Mouse (Mus musculus): Measurements from ENCODE around the gene Ssc5d.
"Not testable (repeated sequence)": the region's sequence is repeated elsewhere in the genome, so short reads cannot be mapped to it uniquely, and the experiment has no call there.

Gene Ssc5d

DNA sequence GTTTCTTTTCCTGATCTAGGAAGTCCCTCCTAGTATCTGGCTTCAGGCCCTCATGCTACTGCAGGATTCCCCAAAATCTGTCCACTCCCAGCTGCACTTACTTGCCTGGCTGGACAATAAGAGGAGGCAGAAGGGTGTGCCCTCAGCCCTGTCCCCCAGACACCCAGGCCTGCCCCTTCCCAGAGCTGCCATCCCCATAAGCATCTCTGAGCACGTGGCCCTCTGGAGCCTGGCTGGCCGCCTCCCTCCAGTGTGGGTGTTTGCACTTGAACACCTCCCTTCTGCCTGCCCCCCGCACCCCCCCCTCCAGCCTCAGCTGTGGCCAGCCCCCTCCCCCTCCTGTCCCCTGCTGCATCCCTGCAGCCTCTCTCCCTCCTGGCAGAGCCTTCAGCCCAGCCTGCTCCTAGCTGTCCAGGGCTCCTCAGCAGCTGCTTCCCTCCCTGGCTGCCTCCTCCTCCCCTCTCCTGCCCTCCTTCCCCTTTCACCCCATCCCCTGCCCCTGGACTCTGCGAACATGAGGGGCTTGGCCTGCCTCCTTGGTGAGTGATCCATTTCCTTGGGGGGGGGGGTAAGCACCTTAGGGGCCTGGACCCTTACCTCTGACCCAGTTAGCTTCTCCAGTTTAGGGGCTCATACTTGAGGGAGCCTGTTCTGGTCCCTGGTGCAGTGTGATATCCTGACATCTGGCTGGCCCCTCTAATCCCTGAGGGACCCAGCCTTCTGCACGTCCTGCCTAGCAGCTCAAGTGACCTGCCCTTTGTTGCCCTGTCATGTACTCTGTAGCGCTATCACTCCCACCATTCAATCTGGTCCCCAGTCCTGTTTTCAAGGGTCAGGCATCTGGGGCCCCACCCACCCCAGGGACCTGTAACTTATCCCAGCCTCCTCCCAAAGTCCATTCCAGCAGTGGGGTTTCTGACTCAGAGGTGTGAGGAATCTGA, at the start of gene Ssc5d:
Ssc5d (plus strand) TSS at position 345 of the 941 bp plus-strand sequence.
- DNase-seq (ENCODE audit: low spot score in 2 of 2) = no peak

DNA sequence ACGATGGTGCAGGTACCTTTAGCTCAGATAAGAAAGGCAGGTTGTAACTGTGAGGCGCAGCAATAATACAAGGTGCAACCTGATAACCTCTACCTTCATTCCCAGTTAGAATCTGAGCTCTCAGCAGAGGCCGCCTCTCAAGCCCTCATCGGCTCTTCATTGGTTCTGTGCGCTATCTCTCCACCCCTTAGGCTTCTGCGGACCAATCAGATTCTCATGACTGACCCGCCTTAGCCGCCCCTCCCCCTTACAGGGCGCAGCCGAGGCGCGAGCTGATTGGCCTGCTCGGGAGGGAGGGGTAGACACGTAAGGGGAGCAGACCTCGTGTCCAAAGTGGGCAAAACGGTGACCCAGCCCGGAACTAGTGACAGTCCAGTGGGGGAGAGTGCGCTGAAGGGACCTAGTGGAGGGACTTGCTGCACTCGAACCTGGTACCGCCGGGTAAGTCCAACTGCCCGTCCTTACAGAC, 48.8 kb upstream of the Ssc5d start, which contains the start of gene Isoc2a:
Isoc2a (plus strand) TSS at position 401 of the 469 bp plus-strand sequence.
- peak; percentile 58 to 85 for DNase-seq (ENCODE audit: low spot score in 2 of 2)

DNA sequence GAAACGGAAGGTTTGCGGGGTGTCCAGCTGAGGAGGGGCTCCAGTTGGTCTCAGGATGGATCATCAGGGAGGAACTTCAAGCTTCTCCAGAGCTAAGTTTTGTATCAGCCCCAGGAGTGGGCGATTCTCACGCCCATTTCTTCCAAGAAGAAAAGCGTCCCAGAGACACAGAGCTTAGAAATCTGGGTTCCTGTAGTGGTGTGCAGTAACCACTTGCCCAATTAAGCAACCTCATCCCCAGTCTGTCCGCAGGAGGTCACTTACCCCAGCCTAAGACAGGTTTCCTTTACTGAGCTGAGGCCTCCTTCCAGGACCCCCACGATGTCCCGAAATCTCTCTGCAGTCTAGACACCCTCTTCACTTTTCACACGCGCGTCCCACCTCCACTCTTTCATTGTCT, 48.4 kb upstream of the Ssc5d start:
- DNase-seq (ENCODE audit: low spot score in 2 of 2) = peak in 1 of 2 experiments; percentile 14

DNA sequence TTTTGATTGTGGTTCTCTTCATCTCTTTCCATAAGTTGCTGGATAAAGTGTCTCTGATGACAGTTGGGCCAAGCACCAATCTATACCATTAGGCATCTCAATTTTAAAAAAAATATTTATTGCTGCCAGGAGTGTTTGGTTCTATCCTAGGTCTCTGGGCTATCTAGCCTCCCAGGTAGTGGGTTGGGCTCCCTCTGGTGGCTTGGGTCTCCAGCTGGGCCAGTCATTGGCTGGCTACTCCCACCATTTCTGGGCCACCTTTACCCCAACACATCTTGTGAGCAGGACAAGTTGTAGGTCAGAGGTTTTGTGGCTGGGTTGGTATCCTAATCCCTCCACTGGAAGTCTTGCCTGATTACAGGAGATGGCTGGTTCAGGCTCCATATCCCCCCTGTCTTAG, 47.4 kb upstream of the Ssc5d start:
- peak; percentile 19 to 62 for DNase-seq (ENCODE audit: low spot score in 2 of 2)

DNA sequence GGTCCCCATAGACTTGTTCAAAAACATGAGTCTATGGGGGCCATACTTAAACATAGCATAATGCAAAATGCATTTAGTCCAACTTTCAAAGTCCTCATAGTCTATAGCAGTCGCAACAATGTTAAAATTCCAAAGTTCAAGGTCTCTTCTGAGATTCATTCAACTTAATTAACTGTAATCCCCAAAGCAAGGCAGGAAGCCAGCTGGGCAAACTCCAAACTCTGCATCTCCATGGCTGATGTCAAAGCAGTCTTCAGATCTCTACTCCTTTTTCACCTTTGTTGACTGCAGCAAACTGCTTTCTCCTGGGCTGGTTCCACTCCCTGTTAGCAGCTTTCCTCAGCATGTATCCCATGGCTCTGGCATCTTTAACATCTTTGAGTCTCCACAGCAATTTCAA, 46.5 kb upstream of the Ssc5d start:
- not testable (repeated sequence) for DNase-seq (ENCODE audit: low spot score in 2 of 2)

DNA sequence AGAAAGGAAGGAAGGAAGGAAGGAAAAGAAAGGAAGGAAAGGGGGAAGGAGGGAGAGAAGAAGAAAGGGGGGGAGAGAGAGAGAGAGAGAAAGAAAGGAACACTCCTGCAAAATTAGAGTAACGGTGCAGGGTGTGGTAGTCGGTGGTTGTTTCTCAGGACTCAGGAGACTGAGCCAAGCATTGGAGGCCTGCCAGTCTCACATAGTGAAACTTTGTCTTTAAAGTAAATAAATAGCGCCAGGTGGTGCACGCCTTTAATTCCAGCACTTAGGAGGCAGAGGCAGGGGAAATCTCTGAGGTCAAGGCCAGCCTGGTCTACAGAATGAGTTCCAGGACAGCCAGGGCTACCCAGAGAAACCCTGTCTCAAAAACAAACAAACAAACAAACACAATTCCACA, 38.9 kb upstream of the Ssc5d start:
- no peak for DNase-seq (ENCODE audit: low spot score in 2 of 2)

DNA sequence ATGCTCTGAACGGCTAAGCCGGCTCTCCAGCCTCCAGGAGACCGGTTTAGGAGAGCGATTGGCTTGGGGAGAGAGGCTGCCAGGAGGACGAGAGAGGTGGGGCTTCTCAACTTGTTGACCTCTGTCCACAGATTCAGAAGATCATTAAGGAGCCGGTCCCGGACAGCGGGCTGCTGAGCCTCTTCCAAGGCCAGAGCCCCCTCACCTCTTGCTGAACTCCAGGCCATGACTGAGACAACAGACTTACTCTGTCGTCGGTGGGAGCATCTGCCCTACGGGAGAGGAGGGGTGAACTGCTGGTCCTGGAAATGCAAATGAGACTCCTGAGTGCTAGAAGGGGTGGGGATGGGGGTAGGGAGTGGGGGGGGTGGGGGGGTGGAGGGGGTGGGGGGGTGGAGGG, 30.4 kb upstream of the Ssc5d start:
- DNase-seq (ENCODE audit: low spot score in 2 of 2) = no peak

DNA sequence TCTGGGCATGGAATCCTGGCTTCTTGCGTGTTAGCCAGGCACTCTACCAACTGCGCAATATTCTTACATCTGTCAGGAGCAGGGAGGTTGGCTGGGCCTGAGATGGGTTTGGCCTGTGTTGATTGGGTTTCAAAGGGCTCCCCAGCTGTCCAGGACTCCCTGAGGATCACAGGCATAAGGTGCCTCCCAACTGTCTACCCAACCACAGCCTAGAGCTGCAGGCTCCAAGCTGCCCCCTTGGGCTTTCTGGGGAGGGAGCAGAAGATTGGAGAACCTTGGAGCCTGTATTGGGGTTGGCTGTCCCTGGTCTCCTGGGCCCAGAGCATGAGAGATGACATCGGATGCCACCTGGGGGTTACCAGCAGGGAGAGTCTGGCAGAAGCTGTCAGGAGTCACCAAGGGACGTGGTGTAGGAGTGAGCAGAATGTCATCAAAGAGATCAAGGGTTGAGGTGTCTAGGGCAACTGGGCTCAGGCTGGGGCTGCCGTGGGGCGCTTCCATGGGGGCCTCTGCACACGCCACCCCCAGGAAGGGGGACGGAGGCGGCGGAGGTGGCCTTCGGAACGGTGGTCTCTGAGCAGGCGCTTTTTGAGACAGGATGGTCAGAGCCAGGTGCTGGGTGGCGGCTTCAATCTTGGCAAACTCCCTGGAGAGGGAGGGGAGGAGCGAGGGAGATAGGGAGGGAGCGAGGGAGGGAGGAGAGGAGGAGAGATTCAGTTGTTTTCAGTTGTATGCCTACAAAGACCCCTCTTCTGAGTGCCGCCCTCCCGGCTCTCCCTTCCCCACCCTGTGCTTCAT, 26.5 kb upstream of the Ssc5d start:
- no peak for DNase-seq (ENCODE audit: low spot score in 2 of 2)

DNA sequence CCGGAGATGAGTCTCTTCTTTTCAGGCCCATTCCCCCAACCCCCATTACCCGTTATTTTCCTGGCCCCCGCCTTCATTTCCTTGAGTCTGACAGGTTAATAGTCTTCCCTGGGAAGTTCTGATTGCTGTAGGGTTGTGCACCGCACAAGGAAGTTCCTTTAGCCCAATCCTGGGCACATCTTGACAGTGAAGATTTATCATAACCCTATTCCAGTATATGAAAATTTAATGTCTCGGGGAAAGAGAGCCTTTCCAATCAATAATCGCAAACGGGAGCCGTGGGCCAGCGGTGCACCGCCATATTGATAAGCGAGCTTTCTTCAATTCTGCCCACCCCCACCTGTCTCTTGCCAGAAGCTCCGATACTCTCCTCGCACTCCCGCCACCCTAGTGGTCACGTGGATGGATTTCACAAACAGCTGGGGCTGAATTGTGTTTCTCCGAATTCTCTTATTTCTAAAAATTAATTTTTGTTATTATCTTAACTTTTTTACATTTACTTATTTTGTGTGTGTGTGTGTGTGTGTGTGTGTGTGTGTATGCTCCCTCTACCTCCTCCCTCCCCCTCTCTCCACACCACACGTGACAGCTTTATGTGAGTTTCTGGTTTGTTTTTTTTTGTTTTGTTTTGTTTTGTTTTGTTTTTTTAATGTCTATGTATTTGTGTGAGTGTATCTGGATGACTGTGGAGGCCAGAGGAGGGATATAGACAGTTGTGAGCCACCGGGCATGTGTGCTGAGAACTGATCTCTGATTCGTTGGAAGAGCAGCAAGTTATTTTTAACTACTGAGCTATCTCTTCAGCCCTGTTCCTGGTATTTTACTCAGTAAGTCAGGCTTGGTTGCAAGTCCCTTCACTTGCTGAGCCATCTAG, 25.7 kb upstream of the Ssc5d start:
- DNase-seq (ENCODE audit: low spot score in 2 of 2) = no peak

DNA sequence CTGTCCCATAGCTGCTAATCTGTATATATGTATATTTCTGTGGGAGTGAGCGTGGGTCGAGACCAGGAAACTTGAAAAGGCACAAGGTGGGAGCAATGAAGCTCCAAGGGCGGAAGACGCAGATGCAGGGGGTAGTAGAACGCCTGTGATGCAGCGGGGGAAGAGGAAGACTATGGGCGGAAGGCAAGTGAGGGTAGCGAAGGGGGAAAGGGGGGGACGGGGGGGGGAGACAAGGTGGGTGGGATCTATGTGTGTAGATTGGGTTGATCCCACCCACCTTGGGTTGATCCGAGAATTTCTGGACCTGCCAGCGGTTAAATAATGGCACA, 25.1 kb upstream of the Ssc5d start:
- no peak for DNase-seq (ENCODE audit: low spot score in 2 of 2)

DNA sequence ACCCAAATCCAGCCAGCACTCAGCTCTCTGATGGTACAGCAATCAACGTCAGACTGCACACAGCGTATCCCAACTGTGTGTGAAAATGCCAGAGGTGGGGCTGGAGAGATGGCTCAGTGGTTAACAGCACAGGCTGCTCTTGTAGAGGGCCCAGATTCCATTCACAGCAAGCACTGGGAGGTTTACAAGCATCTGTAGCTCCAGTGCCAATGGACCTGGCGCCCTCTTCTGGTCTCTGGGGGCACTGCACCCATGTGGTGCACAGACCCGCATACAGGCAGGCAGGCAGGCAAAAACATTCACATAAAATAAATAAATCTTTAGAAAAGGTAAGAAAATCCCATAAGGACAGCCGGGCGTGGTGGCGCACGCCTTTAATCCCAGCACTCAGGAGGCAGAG, 24.4 kb upstream of the Ssc5d start:
- peak in 1 of 2 experiments; percentile 78 for DNase-seq (ENCODE audit: low spot score in 2 of 2)

DNA sequence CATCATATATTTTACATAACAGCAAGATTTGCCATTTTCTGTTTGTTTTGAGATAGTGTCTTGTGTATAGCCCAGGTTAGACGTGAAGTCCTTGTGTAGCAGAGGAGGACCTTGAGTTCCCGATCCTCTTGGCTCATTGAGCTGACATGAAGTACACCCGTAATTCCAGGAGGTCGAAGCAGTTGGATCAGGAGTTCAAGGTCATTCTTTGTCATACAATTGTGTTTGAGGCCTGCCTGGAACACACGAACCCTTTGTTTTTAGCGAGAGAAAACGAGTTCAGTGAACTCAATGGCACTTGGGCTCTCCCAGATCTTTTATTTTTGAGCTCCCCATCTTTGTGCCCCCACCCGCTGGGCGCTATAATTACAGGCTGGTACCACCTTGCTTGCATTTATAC, 23.2 kb upstream of the Ssc5d start:
- DNase-seq (ENCODE audit: low spot score in 2 of 2) = no peak

DNA sequence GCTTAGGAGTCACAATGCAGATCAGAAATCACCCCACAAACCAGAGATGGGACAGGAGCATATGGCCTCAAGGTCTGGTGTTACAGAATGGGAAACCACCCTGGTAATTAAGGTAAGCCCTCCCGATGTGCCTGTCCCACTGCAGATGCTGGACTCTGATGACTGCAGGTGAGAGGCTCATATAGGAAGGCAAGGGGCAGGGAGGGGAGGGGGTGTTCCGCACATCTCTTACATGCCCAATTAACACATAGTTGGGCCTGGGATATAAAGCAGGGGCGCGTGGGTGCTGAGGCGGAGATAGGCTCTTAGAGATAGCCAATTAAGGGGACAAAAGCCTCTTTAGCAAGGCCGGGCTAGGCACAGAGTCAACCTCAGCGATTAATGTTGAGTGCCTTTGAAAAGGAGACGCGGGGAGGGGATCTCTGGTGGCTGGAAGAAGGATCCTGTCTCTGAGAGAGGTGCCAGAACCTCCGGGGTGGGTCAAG, 19.1 kb upstream of the Ssc5d start, which contains the start of gene Gm36210:
Gm36210 (minus strand) TSS at position 51 of the 485 bp plus-strand sequence.
- DNase-seq (ENCODE audit: low spot score in 2 of 2) = no peak

DNA sequence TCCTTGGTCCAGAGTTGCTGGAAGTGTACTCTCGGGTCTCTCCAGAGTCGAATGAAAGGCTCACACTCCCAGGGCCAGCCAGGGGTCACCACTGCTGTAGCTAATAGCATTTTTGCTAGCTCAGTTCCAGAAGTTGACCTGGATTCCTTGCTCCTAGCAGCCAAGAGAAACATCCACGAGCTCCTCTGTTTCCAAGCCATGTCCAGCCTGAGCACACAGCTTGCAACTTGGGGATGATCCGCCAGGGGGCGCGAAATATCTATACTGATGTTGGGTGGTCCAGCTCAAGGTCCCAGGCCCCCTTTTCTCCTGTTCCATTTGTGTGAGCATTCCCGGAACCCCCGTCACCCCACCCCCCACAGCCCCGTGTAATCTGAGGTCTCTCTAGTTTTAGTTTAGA, 14.0 kb upstream of the Ssc5d start:
- peak in 1 of 2 experiments; percentile 76 for DNase-seq (ENCODE audit: low spot score in 2 of 2)

DNA sequence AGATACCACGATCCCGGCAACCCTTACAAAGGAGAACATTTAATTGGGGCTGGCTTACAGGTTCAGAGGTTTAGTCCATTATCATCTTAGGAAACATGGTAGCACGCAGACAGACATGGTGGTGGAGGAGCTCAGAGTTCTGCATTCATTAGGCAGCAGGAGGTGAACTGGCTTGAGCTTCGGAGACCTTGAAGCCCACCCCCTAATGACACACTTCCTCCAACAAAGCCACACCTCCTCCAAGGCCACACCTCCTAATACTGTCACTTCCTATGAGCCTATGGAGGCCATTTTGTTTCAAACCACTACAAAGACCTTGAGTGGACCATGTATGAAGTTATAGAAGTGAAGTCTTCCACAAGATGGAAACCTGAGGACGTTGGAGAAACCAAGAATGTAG, 13.3 kb upstream of the Ssc5d start:
- DNase-seq (ENCODE audit: low spot score in 2 of 2) = no peak

DNA sequence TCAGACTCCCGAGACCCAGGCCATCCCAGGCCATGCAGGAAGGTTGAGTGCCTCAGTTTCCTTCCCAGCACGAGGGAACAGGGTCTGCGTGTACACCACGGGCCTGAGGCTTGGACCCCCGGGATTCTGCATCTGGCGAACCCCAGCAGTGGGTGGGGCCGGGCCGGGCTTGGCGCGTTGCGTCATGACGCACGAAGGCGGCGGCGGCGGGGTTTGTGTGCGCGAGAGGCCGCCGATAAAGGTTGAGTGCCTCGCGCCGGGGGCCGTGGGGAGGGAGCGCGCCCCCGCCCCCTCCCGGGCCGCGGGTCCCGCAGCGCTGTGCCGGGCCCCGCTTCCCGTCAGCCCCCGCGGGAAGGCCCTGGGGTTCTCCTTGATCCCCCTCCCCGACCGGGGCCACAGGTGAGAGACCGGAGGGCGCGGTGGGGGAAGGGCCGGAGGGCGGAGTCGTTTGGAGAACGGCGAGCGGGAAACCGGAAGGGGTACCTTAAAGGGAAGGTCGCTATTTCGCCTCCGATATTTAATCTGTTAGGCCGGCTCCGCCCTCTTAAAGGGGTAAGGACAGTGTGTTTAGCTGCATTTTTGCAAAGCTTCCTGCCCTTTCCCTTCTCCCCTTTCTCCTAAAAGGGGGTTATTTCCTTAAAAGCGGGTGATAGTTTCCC, 10.4 kb upstream of the Ssc5d start, which contains the start of gene Zfp628:
Zfp628 (plus strand) TSS at position 211 of the 659 bp plus-strand sequence.
- DNase-seq (ENCODE audit: low spot score in 2 of 2) = peak; percentile 95

DNA sequence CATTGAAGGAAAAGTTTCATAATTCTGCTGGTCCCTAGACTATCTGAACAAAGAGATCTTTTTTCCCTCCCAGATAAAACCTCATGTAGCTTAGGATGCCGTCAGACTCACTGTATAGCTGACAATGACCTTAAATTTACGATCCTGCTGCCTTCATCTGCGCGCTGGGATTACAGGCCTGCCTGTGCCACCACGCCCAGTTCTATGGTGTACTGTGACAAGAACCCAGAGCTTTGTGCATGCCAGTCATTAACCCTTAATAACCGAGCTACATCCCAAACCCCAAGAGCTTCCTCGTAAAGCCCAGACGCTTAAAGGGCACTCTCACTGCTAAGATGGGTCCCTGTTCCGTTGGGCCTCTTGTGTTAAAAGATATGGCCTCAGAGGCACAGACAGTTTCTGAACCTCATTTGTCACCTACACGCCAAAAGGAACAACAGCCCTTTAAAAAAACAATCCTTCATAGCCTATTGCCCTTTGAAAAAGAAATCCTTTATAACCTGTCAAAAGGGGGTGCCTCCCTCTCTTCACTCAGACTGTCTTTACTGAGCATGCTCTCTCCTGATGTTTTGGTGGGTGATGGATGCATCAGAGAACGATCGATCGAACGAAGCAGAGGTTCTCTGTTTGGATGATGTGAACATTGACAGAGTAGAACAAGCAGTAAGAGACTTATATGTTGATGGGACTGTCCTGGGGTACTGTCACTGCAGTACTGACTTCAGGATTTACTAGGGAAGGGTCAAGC, 9.7 kb upstream of the Ssc5d start:
- peak; percentile 46 to 47 for DNase-seq (ENCODE audit: low spot score in 2 of 2)

DNA sequence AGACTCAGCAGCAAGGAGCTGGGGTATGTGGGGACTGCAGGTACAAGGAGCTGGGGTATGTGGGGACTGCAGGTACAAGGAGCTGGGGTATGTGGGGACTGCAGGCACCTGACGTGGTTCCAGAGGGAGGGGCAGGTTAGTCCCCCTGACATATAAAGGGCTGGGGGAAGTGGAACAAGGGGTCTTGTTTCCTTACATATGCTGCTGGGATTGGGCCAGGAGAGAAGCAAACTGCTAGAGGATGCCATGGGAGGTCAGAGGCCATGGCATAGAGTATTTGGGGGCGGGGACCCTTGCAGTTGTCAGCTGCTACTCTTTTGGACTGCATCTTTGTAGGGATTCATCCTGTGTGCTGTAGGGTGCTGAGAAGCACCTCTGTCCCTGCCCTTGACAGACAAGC, 8.1 kb upstream of the Ssc5d start:
- no peak for DNase-seq (ENCODE audit: low spot score in 2 of 2)

DNA sequence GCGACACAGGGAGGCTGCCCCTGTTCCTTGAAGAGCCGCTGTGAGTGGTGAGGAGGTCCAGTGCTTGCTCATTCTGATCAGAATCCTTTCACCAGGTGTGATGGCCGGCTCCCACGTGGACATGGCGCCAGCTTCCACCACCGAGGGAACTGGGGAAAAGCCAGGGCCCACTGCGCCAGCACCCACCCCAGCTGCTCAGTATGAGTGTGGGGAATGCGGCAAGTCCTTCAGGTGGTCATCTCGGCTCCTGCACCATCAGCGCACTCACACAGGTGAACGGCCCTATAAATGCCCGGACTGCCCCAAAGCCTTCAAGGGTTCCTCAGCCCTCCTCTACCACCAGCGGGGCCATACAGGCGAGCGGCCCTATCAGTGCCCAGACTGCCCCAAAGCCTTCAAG, 6.9 kb upstream of the Ssc5d start:
- no peak for DNase-seq (ENCODE audit: low spot score in 2 of 2)

DNA sequence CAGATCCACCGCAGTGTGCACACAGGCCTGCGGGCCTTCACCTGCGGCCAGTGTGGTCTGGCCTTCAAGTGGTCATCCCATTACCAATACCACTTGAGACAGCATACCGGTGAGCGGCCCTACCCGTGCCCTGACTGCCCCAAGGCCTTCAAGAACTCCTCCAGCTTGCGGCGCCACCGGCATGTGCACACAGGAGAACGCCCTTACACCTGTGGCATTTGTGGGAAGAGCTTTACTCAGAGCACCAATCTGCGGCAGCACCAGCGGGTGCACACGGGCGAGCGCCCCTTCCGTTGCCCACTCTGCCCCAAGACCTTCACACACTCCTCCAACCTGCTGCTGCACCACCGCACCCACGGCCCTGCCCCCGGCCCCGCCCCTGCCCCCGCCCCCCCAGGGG, 6.5 kb upstream of the Ssc5d start:
- no peak for DNase-seq (ENCODE audit: low spot score in 2 of 2)
